In genomic region chr11:58165072-58165471, GRCm38 (mm10) we compare ENCODE assay signal across 13 mouse cellular contexts. TPM values are rescaled to one million over a fixed set of nuclear protein-coding genes. Genes with fewer than 3 reads are reported as not detected.
DNase-seq lines count a peak whose midpoint lies in the region; ATAC-seq and TF ChIP-seq lines count a peak whose summit lies in the region.
"Had no signal": no experiment of that assay in that cellular context is flagged by ENCODE, and none has a peak within 500 bp of the region (broad histone marks: within the 10 kb centered on the region; RNA-seq: fewer than 3 reads in every experiment).

No protein-coding gene starts in this region.

- H3K4me2 ChIP-seq in kidney, postnatal 0 days (ENCODE audit: low read length) = no peak overlapping the region
- H3K4me2 ChIP-seq in liver, embryonic 14.5 days (ENCODE audit: low read depth) = no peak overlapping the region
- H3K4me2 ChIP-seq: heart, embryonic 15.5 days; intestine, embryonic 15.5 days; midbrain, embryonic 12.5 days; neural tube, embryonic 15.5 days had no signal

- in situ Hi-C loops in ES-E14 (cut with MboI; ENCODE audit: low sequenced_read_pairs in 2 of 2, unreplicated experiment in 2 of 2) = no loop called here

- no peak for ATAC-seq in kidney, postnatal 0 days (replicated peaks; ENCODE audit: low FRiP score, low read depth)
- ATAC-seq in liver, embryonic 14.5 days (ENCODE audit: insufficient read depth) = no peak
- ATAC-seq in monocyte, adult 5-6 weeks (replicated peaks; ENCODE audit: insufficient number of reproducible peaks, low FRiP score, low TSS enrichment, poor library complexity, severe bottlenecking) = no peak
- ATAC-seq: intestine, embryonic 15.5 days had no signal

- H3K4me3 ChIP-seq in kidney, postnatal 0 days (replicated peaks; ENCODE audit: low read depth, low read length) = no peak overlapping the region
- H3K4me3 ChIP-seq in ES-E14 (ENCODE audit: insufficient read depth in 1 of 2, low read depth in 1 of 2, low read length in 2 of 2, poor library complexity in 1 of 2, severe bottlenecking in 1 of 2) = no peak overlapping the region
- H3K4me3 ChIP-seq in liver, embryonic 14.5 days (ENCODE audit: insufficient read depth in 1 of 2, low read depth in 2 of 2, low read length in 2 of 2) = no peak overlapping the region
- H3K4me3 ChIP-seq: heart, embryonic 15.5 days; intestine, embryonic 15.5 days; midbrain, embryonic 12.5 days; neural tube, embryonic 15.5 days had no signal

- H3K36me3 ChIP-seq in kidney, postnatal 0 days (ENCODE audit: insufficient read depth, low read length) = peaks cover 25% of the 10 kb centered on the region
- peaks cover 25% of the 10 kb centered on the region for H3K36me3 ChIP-seq in ES-E14 (ENCODE audit: control insufficient read depth, insufficient read depth, low read length, poor library complexity, severe bottlenecking)
- H3K36me3 ChIP-seq in liver, embryonic 14.5 days (replicated peaks; ENCODE audit: control insufficient read depth, insufficient read depth, low read depth) = peaks cover 37% of the 10 kb centered on the region

- H3K9me3 ChIP-seq in kidney, postnatal 0 days (replicated peaks; ENCODE audit: low read length) = no peaks in the 10 kb centered on the region
- H3K9me3 ChIP-seq in ES-E14 (ENCODE audit: control insufficient read depth, insufficient read depth, low read depth, low read length) = no peaks in the 10 kb centered on the region
- H3K9me3 ChIP-seq in liver, embryonic 14.5 days (ENCODE audit: control insufficient read depth, low read length) = no peaks in the 10 kb centered on the region
- H3K9me3 ChIP-seq: heart, embryonic 15.5 days; intestine, embryonic 15.5 days; neural tube, embryonic 15.5 days had no signal

- no peak for DNase-seq in kidney, postnatal 0 days (ENCODE audit: low spot score)
- DNase-seq in kidney, adult 8-10 months = no peak
- DNase-seq in CD4-positive helper T cell, adult 2 months (ENCODE audit: low read depth, low spot score) = peak; percentile 29
- DNase-seq in ES-E14 (ENCODE audit: low read depth, low spot score) = peak; percentile 44
- DNase-seq in liver, embryonic 14.5 days (ENCODE audit: low read depth in 3 of 3, low spot score in 3 of 3) = no peak
- DNase-seq in spleen, postnatal 36 days (ENCODE audit: low spot score in 2 of 2) = no peak
- no peak for DNase-seq in right cerebral cortex, postnatal 4 days
- DNase-seq: cerebellum, adult 8-10 months had no signal

- H3K27ac ChIP-seq in kidney, postnatal 0 days = no peak overlapping the region
- no peak overlapping the region for H3K27ac ChIP-seq in ES-E14 (ENCODE audit: insufficient read depth, low read depth, low read length, poor library complexity, severe bottlenecking)
- no peak overlapping the region for H3K27ac ChIP-seq in liver, embryonic 14.5 days
- H3K27ac ChIP-seq: heart, embryonic 15.5 days; intestine, embryonic 15.5 days; midbrain, embryonic 12.5 days; neural tube, embryonic 15.5 days had no signal

- 94% methylated on average over 2 of the region's 2 CpGs for WGBS in kidney, postnatal 0 days
- 91% methylated on average over 2 of the region's 2 CpGs for WGBS in liver, embryonic 14.5 days (ENCODE audit: insufficient replicate concordance)

- TF ChIP-seq CTCF in kidney, postnatal 0 days (IDR thresholded peaks at IDR 0.05; ENCODE audit: low read depth) = peak; percentile 31; the same call in 1 of the 2 replicates
- peak; percentile 58 for TF ChIP-seq CTCF in liver, embryonic 14.5 days (IDR thresholded peaks at IDR 0.05; ENCODE audit: low read depth)

- no peak for TF ChIP-seq EP300 in liver, embryonic 14.5 days (IDR thresholded peaks at IDR 0.05; ENCODE audit: low read depth)

- H3K27me3 ChIP-seq in kidney, postnatal 0 days (ENCODE audit: insufficient read depth, low read length) = no peaks in the 10 kb centered on the region
- H3K27me3 ChIP-seq in liver, embryonic 14.5 days (ENCODE audit: control insufficient read depth, insufficient read depth, low read length) = no peaks in the 10 kb centered on the region
- H3K27me3 ChIP-seq: heart, embryonic 15.5 days; intestine, embryonic 15.5 days; midbrain, embryonic 12.5 days; neural tube, embryonic 15.5 days had no signal

- H3K4me1 ChIP-seq in kidney, postnatal 0 days (replicated peaks; ENCODE audit: insufficient read depth, low read length) = no peaks in the 10 kb centered on the region
- H3K4me1 ChIP-seq in ES-E14 (ENCODE audit: control insufficient read depth in 2 of 2, insufficient read depth in 2 of 2, low read length in 2 of 2, poor library complexity in 1 of 2) = 0 out of 4 replicates have a peak, but pooled peaks cover 0 to 3% of the 10 kb centered on the region in 2 experiments
- H3K4me1 ChIP-seq in liver, embryonic 14.5 days (replicated peaks; ENCODE audit: control insufficient read depth in 2 of 2, insufficient read depth in 2 of 2, low read length in 1 of 2) = peaks cover 5% of the 10 kb centered on the region in 2 experiments; a peak in 3 of 4 replicates

- H3K9ac ChIP-seq in kidney, postnatal 0 days (ENCODE audit: low read depth, low read length) = no peak overlapping the region
- no peak overlapping the region for H3K9ac ChIP-seq in ES-E14 (ENCODE audit: insufficient read depth, low read depth, low read length, poor library complexity, severe bottlenecking)
- H3K9ac ChIP-seq in liver, embryonic 14.5 days (replicated peaks) = no peak overlapping the region
- H3K9ac ChIP-seq: heart, embryonic 15.5 days; intestine, embryonic 15.5 days; midbrain, embryonic 12.5 days; neural tube, embryonic 15.5 days had no signal

TF ChIP-seq in ES-E14, 5 proteins besides CTCF, POLR2A, EP300 and RAD21:
- no peak for TF ChIP-seq MAFK (IDR thresholded peaks at IDR 0.05; ENCODE audit: insufficient read depth, low read depth, low read length)
- TF ChIP-seq ZNF384 (IDR thresholded peaks at IDR 0.05; ENCODE audit: low read depth, low read length) = no peak
- TF ChIP-seq HCFC1 (IDR thresholded peaks at IDR 0.05; ENCODE audit: borderline replicate concordance, insufficient read depth, low read length) = no peak
- TF ChIP-seq CHD2 (IDR thresholded peaks at IDR 0.05; ENCODE audit: low read depth, low read length) = no peak
- peak; percentile 8; the same call in 1 of the 2 replicates for TF ChIP-seq ZC3H11A (IDR thresholded peaks at IDR 0.05; ENCODE audit: borderline replicate concordance, low read depth, low read length)

RNA-seq across cellular contexts. Expression of gene Gemin5, which starts 3.3 kb away (rescaled TPM):
- 10.8 and 11.6 TPM in 2 replicates for polyA plus RNA-seq in kidney, postnatal 0 days (2015; fragmentation: Nextera tagmentation; extraction: Ambion mirVana)
- total RNA-seq in ES-E14 (2012; rRNA removed) = 66.4 and 70.1 TPM in 2 replicates
- 4.8 and 5.9 TPM in 2 replicates for polyA plus RNA-seq in liver, embryonic 14.5 days (2012; rRNA removed)
- polyA plus RNA-seq in liver, embryonic 14.5 days (2014; fragmentation: Nextera tagmentation; extraction: Ambion mirVana) = 8.4 and 10.7 TPM in 2 replicates
- 7.1 to 12.0 TPM (median 7.2 TPM) in 3 replicates for total RNA-seq in monocyte, adult 5-6 weeks (2017)

RNA-seq across cellular contexts. Expression of gene Mrpl22, which starts 6.4 kb away (rescaled TPM):
- polyA plus RNA-seq in kidney, postnatal 0 days (2015; fragmentation: Nextera tagmentation; extraction: Ambion mirVana) = 139 and 146 TPM in 2 replicates
- total RNA-seq in ES-E14 (2012; rRNA removed) = 52.9 and 71.0 TPM in 2 replicates
- polyA plus RNA-seq in liver, embryonic 14.5 days (2012; rRNA removed) = 53.3 and 66.0 TPM in 2 replicates
- polyA plus RNA-seq in liver, embryonic 14.5 days (2014; fragmentation: Nextera tagmentation; extraction: Ambion mirVana) = 101 and 102 TPM in 2 replicates
- 19.8 to 46.1 TPM (median 30.4 TPM) in 3 replicates for total RNA-seq in monocyte, adult 5-6 weeks (2017)

RNA-seq across cellular contexts. Expression of gene Igtp, which starts 34.3 kb away (rescaled TPM):
- polyA plus RNA-seq in kidney, postnatal 0 days (2015; fragmentation: Nextera tagmentation; extraction: Ambion mirVana) = 7.7 and 8.0 TPM in 2 replicates
- total RNA-seq in ES-E14 (2012; rRNA removed) = 2.5 and 4.4 TPM in 2 replicates
- 3.6 and 4.7 TPM in 2 replicates for polyA plus RNA-seq in liver, embryonic 14.5 days (2012; rRNA removed)
- 6.9 and 7.6 TPM in 2 replicates for polyA plus RNA-seq in liver, embryonic 14.5 days (2014; fragmentation: Nextera tagmentation; extraction: Ambion mirVana)
- 18.7 to 31.1 TPM (median 19.5 TPM) in 3 replicates for total RNA-seq in monocyte, adult 5-6 weeks (2017)

RNA-seq across cellular contexts. Expression of gene Irgm2, which starts 34.3 kb away (rescaled TPM):
- polyA plus RNA-seq in kidney, postnatal 0 days (2015; fragmentation: Nextera tagmentation; extraction: Ambion mirVana) = 4.5 and 4.9 TPM in 2 replicates
- total RNA-seq in ES-E14 (2012; rRNA removed) = 0.42 and 0.54 TPM in 2 replicates
- polyA plus RNA-seq in liver, embryonic 14.5 days (2012; rRNA removed) = 2.4 and 2.8 TPM in 2 replicates
- 2.6 and 3.0 TPM in 2 replicates for polyA plus RNA-seq in liver, embryonic 14.5 days (2014; fragmentation: Nextera tagmentation; extraction: Ambion mirVana)
- 8.8 to 21.7 TPM (median 12.9 TPM) in 3 replicates for total RNA-seq in monocyte, adult 5-6 weeks (2017)

Comparison
In these comparisons a context has a peak if more than half of its experiments do, and no peak if none do; other contexts are left out.
1. DNase-seq: peak in CD4-positive helper T cell, adult 2 months (single experiment) and ES-E14 (single experiment); none in kidney, postnatal 0 days (single experiment), kidney, adult 8-10 months (0 of 2), liver, embryonic 14.5 days (0 of 3), spleen, postnatal 36 days (0 of 2) and right cerebral cortex, postnatal 4 days (single experiment).